Mouse (Mus musculus): ENCODE measurements at regions not wholly inside any gene's neighbourhood (a gene's known extent, or its start where the extent isn't known, plus 50 kb on each side); places are given as distances from the start of the nearest gene placed in this dataset.

DNA sequence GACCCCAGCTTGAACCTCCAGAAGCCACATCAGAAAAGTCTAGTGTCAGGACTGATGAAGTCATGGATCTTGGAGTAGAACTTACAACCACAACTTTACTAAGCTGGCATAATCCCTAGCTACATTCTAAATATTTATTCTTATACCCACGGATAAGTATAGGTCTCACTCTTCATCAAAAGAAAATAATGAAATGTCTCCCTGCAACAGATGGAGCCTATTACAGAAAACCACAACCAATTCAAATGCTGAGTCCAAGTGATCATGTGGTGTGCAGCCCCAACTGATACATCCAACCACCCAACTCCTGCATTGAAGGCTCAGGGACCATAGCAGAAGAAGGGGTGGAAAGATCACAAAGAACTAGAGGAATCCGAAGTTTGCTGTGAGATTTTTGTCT is 137.8 kb downstream of the Srek1 start:
- no peak for TF ChIP-seq CTCF (IDR thresholded peaks at IDR 0.05; ENCODE audit: borderline replicate concordance, control insufficient read depth, extremely low read depth, insufficient read depth, low read length, poor library complexity)
- TF ChIP-seq POLR2A (IDR thresholded peaks at IDR 0.05; ENCODE audit: control insufficient read depth, extremely low read depth, insufficient read depth, low read length, poor library complexity), result no peak
